Mouse (Mus musculus) stomach, postnatal 0 days (tissue): ENCODE data around the gene Mlec. TPM values are rescaled to one million over a fixed set of nuclear protein-coding genes. Genes with fewer than 3 reads are reported as not detected.
A peak's percentile ranks its signal among the peaks of the same experiment; 100 is the strongest.

Experiments used
- ATAC-seq: fragments of 200-750 bp; cut with Nextera tagmentation; 2 replicates; pipeline ENCODE4 v1.8.0; 2017; ENCODE audit not compliant: low FRiP score, low TSS enrichment
- DNase-seq: peaks from one replicate; pipeline ENCODE4 v3.0.0-alpha.2; 2016; ENCODE audit warnings: low spot score
- H3K27ac ChIP-seq: fragments of 300-500 bp; sonication (generic); replicated peaks from 2 replicates; pipeline ENCODE4 v1.5.1; 2014; ENCODE audit warnings: mild to moderate bottlenecking, control low read depth
- H3K27me3 ChIP-seq: fragments of 300-500 bp; sonication (generic); 2 replicates; pipeline ENCODE4 v1.6.1; 2014; ENCODE audit warnings: low read length; ENCODE audit not compliant: control insufficient read depth, insufficient read depth
- H3K36me3 ChIP-seq: fragments of 300-500 bp; sonication (generic); 2 replicates; pipeline ENCODE4 v1.6.1; 2014; ENCODE audit warnings: low read length, mixed read lengths; ENCODE audit not compliant: control insufficient read depth, insufficient read depth
- H3K4me1 ChIP-seq: fragments of 300-500 bp; sonication (generic); replicated peaks from 2 replicates; pipeline ENCODE4 v1.6.1; 2014; ENCODE audit warnings: antibody characterized with exemption; ENCODE audit not compliant: control insufficient read depth, insufficient read depth
- H3K4me2 ChIP-seq: fragments of 300-500 bp; sonication (generic); replicated peaks from 2 replicates; pipeline ENCODE4 v1.6.1; 2014; ENCODE audit warnings: low read depth, mild to moderate bottlenecking, control low read depth, moderate library complexity
- H3K4me3 ChIP-seq: fragments of 300-500 bp; sonication (generic); 2 replicates; pipeline ENCODE4 v1.5.1; 2014; ENCODE audit warnings: low read depth, low read length, control low read depth
- H3K9ac ChIP-seq: fragments of 300-500 bp; sonication (generic); 2 replicates; pipeline ENCODE4 v1.6.1; 2014; ENCODE audit warnings: mild to moderate bottlenecking, low read length, control low read depth, mixed read lengths
- H3K9me3 ChIP-seq: fragments of 300-500 bp; sonication (generic); 2 replicates; pipeline ENCODE4 v1.6.1; 2016; ENCODE audit warnings: low read length; ENCODE audit not compliant: control insufficient read depth
- CTCF ChIP-seq: IDR thresholded peaks from 2 replicates; pipeline ENCODE4 v1.5.1; 2016; ENCODE audit warnings: antibody characterized with exemption, low read depth, mild to moderate bottlenecking, moderate library complexity
- EP300 ChIP-seq: optimal IDR thresholded peaks from 2 replicates; pipeline ENCODE3; 2016; ENCODE audit warnings: antibody characterized with exemption
- WGBS: fragments of 180-500 bp; shearing (Covaris S2); extraction: QIAGEN DNeasy Blood & Tissue Kit; methylation state at CpG from one replicate; pipeline ENCODE4 v1.1.7; 2014; 5-methylcytosine and 5-hydroxymethylcytosine counted together
- polyA plus RNA-seq: library from polyadenylated mRNA; unstranded; fragments of >200 nt; fragmentation: Nextera tagmentation; extraction: Ambion mirVana; gene quantifications from 2 replicates; pipeline ENCODE4 v1.2.1, GENCODE M21; 2015

Mlec gene
- polyA plus RNA-seq, 1 experiment from 2014 or later, result 30.4 TPM

- H3K27me3 ChIP-seq, result no peaks in the 10 kb centered on the region
- no peaks in the 10 kb centered on the region for H3K9me3 ChIP-seq
- H3K27ac ChIP-seq, result peak overlapping the region; percentile 97
- DNase-seq (no peak), ATAC-seq (no peak)
- no peaks in the 10 kb centered on the region for H3K36me3 ChIP-seq
- peaks cover 7% of the 10 kb centered on the region; the same call in 1 of the 2 replicates for H3K4me1 ChIP-seq
- peak overlapping the region; percentile 72 for H3K4me2 ChIP-seq
- H3K9ac ChIP-seq, result peak overlapping the region; percentile 96
- no peak for TF ChIP-seq CTCF
- TF ChIP-seq EP300, result no peak
- peak overlapping the region; percentile 95 for H3K4me3 ChIP-seq
- WGBS, result 31% methylated on average over 7 of the region's 7 CpGs
These were observed 1.6 kb downstream of the Mlec start for GRCm38 (mm10) chr5:115156401-115156800.

GRCm38 (mm10) chr5:115155831-115156230 is 2.1 kb downstream of the Mlec start:
- no peaks in the 10 kb centered on the region for H3K9me3 ChIP-seq
- DNase-seq (peak; percentile 82), ATAC-seq (peak; percentile 49)
- H3K4me3 ChIP-seq, result peak overlapping the region; percentile 95
- peak overlapping the region; percentile 53; the same call in 1 of the 2 replicates for H3K9ac ChIP-seq
- 30% methylated on average over 5 of the region's 5 CpGs for WGBS
- H3K4me2 ChIP-seq, result peak overlapping the region; percentile 72
- H3K36me3 ChIP-seq, result peaks cover 2% of the 10 kb centered on the region; the same call in 1 of the 2 replicates
- peaks cover 7% of the 10 kb centered on the region; the same call in 1 of the 2 replicates for H3K4me1 ChIP-seq
- H3K27ac ChIP-seq, result peak overlapping the region; percentile 97
- TF ChIP-seq CTCF (no peak), EP300 (no peak)
- H3K27me3 ChIP-seq, result no peaks in the 10 kb centered on the region

- H3K4me2 ChIP-seq, result peak overlapping the region; percentile 72
- peaks cover 7% of the 10 kb centered on the region; the same call in 1 of the 2 replicates for H3K4me1 ChIP-seq
- H3K27me3 ChIP-seq, result no peaks in the 10 kb centered on the region
- TF ChIP-seq EP300 (no peak), CTCF (no peak)
- DNase-seq (peak; percentile 41), ATAC-seq (no peak)
- H3K36me3 ChIP-seq, result peaks cover 5% of the 10 kb centered on the region; the same call in 1 of the 2 replicates
- 21% methylated on average over 13 of the region's 13 CpGs for WGBS
- no peaks in the 10 kb centered on the region for H3K9me3 ChIP-seq
- peak overlapping the region; percentile 19; the same call in 1 of the 2 replicates for H3K4me3 ChIP-seq
- peak overlapping the region; percentile 97 for H3K27ac ChIP-seq
- peak overlapping the region; percentile 53 for H3K9ac ChIP-seq
These were observed 2.8 kb downstream of the Mlec start for GRCm38 (mm10) chr5:115155156-115155631.

GRCm38 (mm10) chr5:115152132-115152956 is 5.6 kb downstream of the Mlec start:
- Histone ChIP-seq H3K4me3 (no peak overlapping the region), H3K27ac (no peak overlapping the region; the same call in none of the 2 replicates), H3K9me3 (no peaks in the 10 kb centered on the region), H3K4me1 (peaks cover 7% of the 10 kb centered on the region; the same call in 1 of the 2 replicates), H3K36me3 (peaks cover 26% of the 10 kb centered on the region), H3K4me2 (no peak overlapping the region), H3K27me3 (no peaks in the 10 kb centered on the region), H3K9ac (no peak overlapping the region)
- no peak for TF ChIP-seq CTCF
- DNase-seq, result no peak
- 25% methylated on average over 8 of the region's 8 CpGs for WGBS
- ATAC-seq, result no peak

GRCm38 (mm10) chr5:115151457-115151856 is 6.5 kb downstream of the Mlec start:
- no peaks in the 10 kb centered on the region for H3K9me3 ChIP-seq
- no peak for ATAC-seq
- no peak overlapping the region for H3K4me3 ChIP-seq
- TF ChIP-seq CTCF, result no peak
- WGBS, result 82% methylated on average over 13 of the region's 13 CpGs
- no peak overlapping the region for H3K27ac ChIP-seq
- DNase-seq, result no peak
- H3K36me3 ChIP-seq, result peaks cover 27% of the 10 kb centered on the region
- H3K27me3 ChIP-seq, result no peaks in the 10 kb centered on the region
- H3K4me1 ChIP-seq, result peaks cover 7% of the 10 kb centered on the region; the same call in 1 of the 2 replicates
- H3K4me2 ChIP-seq, result no peak overlapping the region
- no peak overlapping the region for H3K9ac ChIP-seq

GRCm38 (mm10) chr5:115150991-115151390 is 7.0 kb downstream of the Mlec start:
- Histone ChIP-seq H3K4me3 (no peak overlapping the region), H3K4me1 (peaks cover 7% of the 10 kb centered on the region; the same call in 1 of the 2 replicates), H3K27me3 (no peaks in the 10 kb centered on the region), H3K9me3 (no peaks in the 10 kb centered on the region), H3K9ac (no peak overlapping the region), H3K36me3 (peaks cover 27% of the 10 kb centered on the region), H3K4me2 (no peak overlapping the region), H3K27ac (no peak overlapping the region)
- no peak for DNase-seq
- no peak for TF ChIP-seq CTCF
- no peak for TF ChIP-seq EP300
- no peak for ATAC-seq
- 80% methylated on average over 5 of the region's 5 CpGs for WGBS
